Comparison of ENCODE assay signal across 11 mouse cellular contexts in genomic region chr17:87490295-87490694, GRCm38 (mm10). TPM values are rescaled to one million over a fixed set of nuclear protein-coding genes. Genes with fewer than 3 reads are reported as not detected.
DNase-seq lines count a peak whose midpoint lies in the region; ATAC-seq and TF ChIP-seq lines count a peak whose summit lies in the region.
"Had no signal": no experiment of that assay in that cellular context is flagged by ENCODE, and none has a peak within 500 bp of the region (broad histone marks: within the 10 kb centered on the region; RNA-seq: fewer than 3 reads in every experiment).

No protein-coding gene starts in this region.

- no peak for ATAC-seq in midbrain, embryonic 16.5 days
- ATAC-seq in midbrain, embryonic 11.5 days (ENCODE audit: low FRiP score), result no peak
- ATAC-seq in stomach, postnatal 0 days (ENCODE audit: low FRiP score, low TSS enrichment), result peak; percentile 90

- no peak overlapping the region for H3K4me3 ChIP-seq in midbrain, embryonic 16.5 days (ENCODE audit: low read depth, low read length)
- H3K4me3 ChIP-seq in midbrain, embryonic 11.5 days (ENCODE audit: low read depth, low read length), result no peak overlapping the region
- H3K4me3 ChIP-seq in kidney, adult 2 months (ENCODE audit: insufficient read depth, low read depth, low read length), result no peak overlapping the region
- no peak overlapping the region for H3K4me3 ChIP-seq in stomach, postnatal 0 days (ENCODE audit: low read depth, low read length)
- H3K4me3 ChIP-seq: limb, embryonic 10.5 days had no signal

- WGBS in midbrain, embryonic 16.5 days, result 54% methylated on average over 6 of the region's 6 CpGs
- 73% methylated on average over 6 of the region's 6 CpGs for WGBS in midbrain, embryonic 11.5 days
- WGBS in kidney, adult 2 months, result 24% methylated on average over 6 of the region's 6 CpGs
- 33% methylated on average over 6 of the region's 6 CpGs for WGBS in stomach, postnatal 0 days

- H3K36me3 ChIP-seq in midbrain, embryonic 16.5 days (ENCODE audit: control insufficient read depth, insufficient read depth, low read length), result no peaks in the 10 kb centered on the region
- no peaks in the 10 kb centered on the region for H3K36me3 ChIP-seq in midbrain, embryonic 11.5 days (ENCODE audit: control insufficient read depth, insufficient read depth, low read length)
- no peaks in the 10 kb centered on the region for H3K36me3 ChIP-seq in kidney, adult 2 months (ENCODE audit: control insufficient read depth, insufficient read depth, low read length)
- no peaks in the 10 kb centered on the region for H3K36me3 ChIP-seq in stomach, postnatal 0 days (ENCODE audit: control insufficient read depth, insufficient read depth, low read length)
- H3K36me3 ChIP-seq: limb, embryonic 10.5 days had no signal

- DNase-seq in heart, adult 9 months (ENCODE audit: low spot score in 2 of 2), result peak; percentile 35 to 42
- no peak for DNase-seq in heart, postnatal 4 days
- no peak for DNase-seq in midbrain, embryonic 11.5 days (ENCODE audit: low spot score, missing footprints)
- DNase-seq in kidney, adult 2 months, result peak; percentile 61
- peak; percentile 43 for DNase-seq in stomach, postnatal 0 days (ENCODE audit: low spot score)
- DNase-seq in spleen, adult 12 weeks (ENCODE audit: low spot score), result no peak
- DNase-seq: cerebellum, postnatal 36 days; lung, embryonic 14.5 days; thymus, adult 18-20 months had no signal

- H3K9ac ChIP-seq in midbrain, embryonic 16.5 days (ENCODE audit: low read depth, low read length), result no peak overlapping the region
- no peak overlapping the region for H3K9ac ChIP-seq in midbrain, embryonic 11.5 days (ENCODE audit: low read length)
- H3K9ac ChIP-seq in stomach, postnatal 0 days (ENCODE audit: low read length), result no peak overlapping the region
- H3K9ac ChIP-seq: lung, embryonic 14.5 days had no signal

- peaks cover 7% of the 10 kb centered on the region for H3K4me1 ChIP-seq in midbrain, embryonic 16.5 days (ENCODE audit: control insufficient read depth, insufficient read depth, low read length)
- H3K4me1 ChIP-seq in midbrain, embryonic 11.5 days (ENCODE audit: control insufficient read depth, insufficient read depth, low read length), result no peaks in the 10 kb centered on the region
- 0 out of 2 replicates have a peak, but pooled peaks cover 3% of the 10 kb centered on the region for H3K4me1 ChIP-seq in kidney, adult 2 months (ENCODE audit: control insufficient read depth, insufficient read depth, low read length)
- H3K4me1 ChIP-seq in stomach, postnatal 0 days (replicated peaks; ENCODE audit: control insufficient read depth, insufficient read depth), result no peaks in the 10 kb centered on the region; the same call in 1 of the 2 replicates

- TF ChIP-seq EP300 in stomach, postnatal 0 days (optimal IDR thresholded peaks at IDR 0.05), result no peak

- peak overlapping the region; percentile 28; the same call in 1 of the 2 replicates for H3K27ac ChIP-seq in midbrain, embryonic 16.5 days (ENCODE audit: low read length)
- H3K27ac ChIP-seq in midbrain, embryonic 11.5 days (ENCODE audit: low read depth, low read length), result no peak overlapping the region
- H3K27ac ChIP-seq in kidney, adult 2 months (ENCODE audit: insufficient read depth, low read depth, low read length), result 0 out of 2 replicates have a peak overlapping the region, but pooled peaks have one; percentile 27
- H3K27ac ChIP-seq in stomach, postnatal 0 days (replicated peaks), result no peak overlapping the region
- H3K27ac ChIP-seq: limb, embryonic 10.5 days had no signal

- no peaks in the 10 kb centered on the region; the same call in 1 of the 2 replicates for H3K27me3 ChIP-seq in midbrain, embryonic 16.5 days (ENCODE audit: control insufficient read depth, insufficient read depth, low read depth, low read length)
- no peaks in the 10 kb centered on the region for H3K27me3 ChIP-seq in midbrain, embryonic 11.5 days (ENCODE audit: control insufficient read depth, insufficient read depth, low read length)
- no peaks in the 10 kb centered on the region for H3K27me3 ChIP-seq in kidney, adult 2 months (replicated peaks; ENCODE audit: control insufficient read depth, insufficient read depth, low read length)
- no peaks in the 10 kb centered on the region for H3K27me3 ChIP-seq in stomach, postnatal 0 days (ENCODE audit: control insufficient read depth, insufficient read depth, low read length)

- no peak overlapping the region for H3K4me2 ChIP-seq in midbrain, embryonic 16.5 days (ENCODE audit: low read length)
- H3K4me2 ChIP-seq in midbrain, embryonic 11.5 days, result no peak overlapping the region
- no peak overlapping the region for H3K4me2 ChIP-seq in stomach, postnatal 0 days (replicated peaks; ENCODE audit: low read depth)
- H3K4me2 ChIP-seq: lung, embryonic 14.5 days had no signal

- TF ChIP-seq CTCF in kidney, adult 2 months (conservative IDR thresholded peaks at IDR 0.05; ENCODE audit: insufficient read depth, insufficient read length, low read depth, low read length), result no peak
- TF ChIP-seq CTCF in stomach, postnatal 0 days (IDR thresholded peaks at IDR 0.05; ENCODE audit: low read depth), result no peak

- 0 out of 2 replicates have a peak, but pooled peaks cover 3% of the 10 kb centered on the region for H3K9me3 ChIP-seq in midbrain, embryonic 16.5 days (replicated peaks; ENCODE audit: control insufficient read depth, low read length, poor library complexity, severe bottlenecking)
- no peaks in the 10 kb centered on the region for H3K9me3 ChIP-seq in midbrain, embryonic 11.5 days (ENCODE audit: control insufficient read depth, low read length)
- H3K9me3 ChIP-seq in stomach, postnatal 0 days (ENCODE audit: control insufficient read depth, low read length), result no peaks in the 10 kb centered on the region
- H3K9me3 ChIP-seq: limb, embryonic 10.5 days had no signal

- TF ChIP-seq POLR2A in kidney, adult 2 months (IDR thresholded peaks at IDR 0.05; ENCODE audit: low read depth, low read length), result no peak

RNA-seq across cellular contexts. Expression of gene Calm2, which starts 43.6 kb away (rescaled TPM):
- total RNA-seq in heart, postnatal 4 days (2021), result 100 to 1,000 TPM; 289 to 299 TPM
- polyA plus RNA-seq in midbrain, embryonic 16.5 days (2015; fragmentation: Nextera tagmentation; extraction: Ambion mirVana), result 2,230 and 2,642 TPM in 2 replicates
- 1,326 and 1,445 TPM in 2 replicates for polyA plus RNA-seq in midbrain, embryonic 11.5 days (2014; fragmentation: Nextera tagmentation; extraction: Ambion mirVana)
- 40.5 and 78.8 TPM in 2 replicates for polyA plus RNA-seq in kidney, adult 2 months (2012; rRNA removed)
- 781 and 848 TPM in 2 replicates for polyA plus RNA-seq in stomach, postnatal 0 days (2015; fragmentation: Nextera tagmentation; extraction: Ambion mirVana)

Comparison
In these comparisons a context has a peak if more than half of its experiments do, and no peak if none do; other contexts are left out.
1. DNase-seq: peak in heart, adult 9 months (2 of 2), kidney, adult 2 months (single experiment) and stomach, postnatal 0 days (single experiment); none in heart, postnatal 4 days (single experiment), midbrain, embryonic 11.5 days (single experiment) and spleen, adult 12 weeks (single experiment).
2. H3K27ac ChIP-seq: peak in midbrain, embryonic 16.5 days (single experiment) and kidney, adult 2 months (single experiment); none in midbrain, embryonic 11.5 days (single experiment) and stomach, postnatal 0 days (single experiment).